Mouse (Mus musculus) limb, embryonic 14.5 days (tissue): ENCODE data around the gene Smarcc1. TPM values are rescaled to one million over a fixed set of nuclear protein-coding genes. Genes with fewer than 3 reads are reported as not detected.
"Not testable (repeated sequence)": the region's sequence is repeated elsewhere in the genome, so short reads cannot be mapped to it uniquely, and the experiment has no call there.

Experiments
- ATAC-seq: fragments of 200-750 bp; cut with Nextera tagmentation; 2 replicates; pipeline ENCODE4 v1.8.0; 2017; ENCODE audit warnings: low read depth, moderate number of reproducible peaks, moderate TSS enrichment; ENCODE audit not compliant: low FRiP score
- DNase-seq: peaks from one replicate; pipeline ENCODE4 v3.0.0-alpha.2; 2015; ENCODE audit warnings: low spot score
- H3K27ac ChIP-seq: fragments of 300-500 bp; sonication (generic); replicated peaks from 2 replicates; pipeline ENCODE4 v1.5.1; 2014; ENCODE audit warnings: low read depth, mild to moderate bottlenecking, low read length, moderate library complexity, mixed read lengths
- H3K27me3 ChIP-seq: fragments of 300-500 bp; sonication (generic); 2 replicates; pipeline ENCODE4 v1.6.1; 2014; ENCODE audit warnings: low read length, mixed read lengths; ENCODE audit not compliant: control insufficient read depth, insufficient read depth
- H3K36me3 ChIP-seq: fragments of 300-500 bp; sonication (generic); 2 replicates; pipeline ENCODE4 v1.6.1; 2014; ENCODE audit warnings: mild to moderate bottlenecking, low read length, moderate library complexity, mixed read lengths; ENCODE audit not compliant: control insufficient read depth, insufficient read depth
- H3K4me1 ChIP-seq: fragments of 300-500 bp; sonication (generic); 2 replicates; pipeline ENCODE4 v1.6.1; 2014; ENCODE audit warnings: antibody characterized with exemption, low read length, mixed read lengths; ENCODE audit not compliant: control insufficient read depth, insufficient read depth
- H3K4me2 ChIP-seq: fragments of 300-500 bp; sonication (generic); replicated peaks from 2 replicates; pipeline ENCODE4 v1.6.1; 2014; ENCODE audit warnings: low read depth, mild to moderate bottlenecking, low read length, moderate library complexity; ENCODE audit not compliant: severe bottlenecking
- H3K4me3 ChIP-seq: fragments of 300-500 bp; sonication (generic); replicated peaks from 2 replicates; pipeline ENCODE4 v1.5.1; 2014; ENCODE audit warnings: low read length
- H3K9ac ChIP-seq: fragments of 300-500 bp; sonication (generic); 2 replicates; pipeline ENCODE4 v1.6.1; 2014; ENCODE audit warnings: mild to moderate bottlenecking, low read depth, low read length, moderate library complexity; ENCODE audit not compliant: severe bottlenecking
- H3K9me3 ChIP-seq: fragments of 300-500 bp; sonication (generic); 2 replicates; pipeline ENCODE4 v1.6.1; 2016; ENCODE audit warnings: low read length; ENCODE audit not compliant: control insufficient read depth
- POLR2A ChIP-seq: fragments of 200-500 bp; IDR thresholded peaks from 2 replicates; pipeline ENCODE4 v1.8.0; 2012; ENCODE audit warnings: inconsistent platforms, mild to moderate bottlenecking, moderate library complexity, borderline replicate concordance; ENCODE audit not compliant: insufficient read depth, insufficient read length; ENCODE audit errors: extremely low read depth
- WGBS: fragments of 180-500 bp; shearing (Covaris S2); extraction: QIAGEN DNeasy Blood & Tissue Kit; methylation state at CpG from one replicate; pipeline ENCODE4 v1.1.7; 2014; 5-methylcytosine and 5-hydroxymethylcytosine counted together
- polyA plus RNA-seq, 2 experiments: library from polyadenylated mRNA; depleted of rRNA in 1 of 2; stranded (reverse) in 1 of 2; unstranded in 1 of 2; fragments of >200 nt; fragmentation: Nextera tagmentation in 1 of 2; extraction: Ambion mirVana in 1 of 2; gene quantifications; 2 replicates each; pipeline versions ENCODE4 v1.2.1 to v1.2.3; 2012 to 2014

Gene Smarcc1
- polyA plus RNA-seq, 2 experiments, result 72.8 to 132 TPM

- no peak overlapping the region for H3K4me2 ChIP-seq
- H3K9me3 ChIP-seq, result no peaks in the 10 kb centered on the region
- no peak for DNase-seq
- H3K4me1 ChIP-seq, result 0 out of 2 replicates have a peak, but pooled peaks cover 8% of the 10 kb centered on the region
- H3K4me3 ChIP-seq, result no peak overlapping the region
- WGBS, result 45% methylated on average over 4 of the region's 4 CpGs
- peaks cover 6% of the 10 kb centered on the region; the same call in 1 of the 2 replicates for H3K36me3 ChIP-seq
- H3K27me3 ChIP-seq, result no peaks in the 10 kb centered on the region
- H3K27ac ChIP-seq, result no peak overlapping the region
- no peak for ATAC-seq
- no peak for TF ChIP-seq POLR2A
- no peak overlapping the region for H3K9ac ChIP-seq
Measured at GRCm38 (mm10) chr9:110121424-110121823, 3.9 kb downstream of the Smarcc1 start.

- TF ChIP-seq POLR2A, result no peak
- Histone ChIP-seq H3K9ac (no peak overlapping the region), H3K9me3 (no peaks in the 10 kb centered on the region), H3K36me3 (peaks cover 6% of the 10 kb centered on the region; the same call in 1 of the 2 replicates), H3K4me2 (no peak overlapping the region), H3K27me3 (no peaks in the 10 kb centered on the region), H3K4me1 (0 out of 2 replicates have a peak, but pooled peaks cover 4% of the 10 kb centered on the region), H3K27ac (no peak overlapping the region), H3K4me3 (no peak overlapping the region)
- no peak for DNase-seq
- 79% methylated on average over 2 of the region's 2 CpGs for WGBS
- no peak for ATAC-seq
Measured at GRCm38 (mm10) chr9:110123322-110123721, 5.8 kb downstream of the Smarcc1 start.

- H3K4me1 ChIP-seq, H3K4me2 ChIP-seq, H3K4me3 ChIP-seq, H3K27ac ChIP-seq, DNase-seq, H3K27me3 ChIP-seq, H3K9me3 ChIP-seq, ATAC-seq, H3K36me3 ChIP-seq, H3K9ac ChIP-seq: not testable (repeated sequence)
- 44% methylated on average over 2 of the region's 2 CpGs for WGBS
Measured at GRCm38 (mm10) chr9:110124008-110124540, 6.6 kb downstream of the Smarcc1 start.

GRCm38 (mm10) chr9:110130896-110131524 lies 13.5 kb downstream of the Smarcc1 start:
- Histone ChIP-seq H3K4me3 (peak overlapping the region; percentile 98), H3K36me3 (peaks cover 15% of the 10 kb centered on the region), H3K4me1 (peaks cover 12% of the 10 kb centered on the region), H3K9ac (peak overlapping the region; percentile 97), H3K27me3 (no peaks in the 10 kb centered on the region), H3K4me2 (peak overlapping the region; percentile 59), H3K9me3 (no peaks in the 10 kb centered on the region), H3K27ac (peak overlapping the region; percentile 85)
- ATAC-seq (no peak), DNase-seq (no peak)
- TF ChIP-seq POLR2A, result no peak
- WGBS, result 25% methylated on average over 10 of the region's 10 CpGs

GRCm38 (mm10) chr9:110131525-110132197 lies 14.2 kb downstream of the Smarcc1 start:
- under 1% methylated on average over 45 of the region's 64 CpGs for WGBS
- DNase-seq, result peak; percentile 99
- no peaks in the 10 kb centered on the region for H3K9me3 ChIP-seq

More at GRCm38 (mm10) chr9:110131525-110132197, 14.2 kb downstream of the Smarcc1 start:
- peak; percentile 77; the same call in 1 of the 2 replicates for TF ChIP-seq POLR2A
- Histone ChIP-seq H3K36me3 (peaks cover 22% of the 10 kb centered on the region), H3K27me3 (no peaks in the 10 kb centered on the region), H3K27ac (peak overlapping the region; percentile 85), H3K9ac (peak overlapping the region; percentile 97), H3K4me1 (peaks cover 12% of the 10 kb centered on the region), H3K4me3 (peak overlapping the region; percentile 98), H3K4me2 (peak overlapping the region; percentile 59)
- ATAC-seq, result peak; percentile 96
